Mouse (Mus musculus) midbrain, postnatal 0 days (tissue): ENCODE results near the gene Cntnap5a. TPM values are rescaled to one million over a fixed set of nuclear protein-coding genes. Genes with fewer than 3 reads are reported as not detected.

Source experiments
- ATAC-seq: fragments of 200-750 bp; cut with Nextera tagmentation; 2 replicates; pipeline ENCODE4 v1.8.0; 2017; ENCODE audit warnings: moderate number of reproducible peaks, mild to moderate bottlenecking, moderate TSS enrichment, moderate library complexity; ENCODE audit not compliant: low FRiP score
- DNase-seq: peaks from one replicate; pipeline ENCODE4 v3.0.0-alpha.2; 2015; ENCODE audit warnings: low spot score
- H3K27ac ChIP-seq: fragments of 300-500 bp; sonication (generic); 2 replicates; pipeline ENCODE4 v1.5.1; 2014; ENCODE audit warnings: low read depth, mild to moderate bottlenecking, low read length, mixed read lengths
- H3K27me3 ChIP-seq: fragments of 300-500 bp; sonication (generic); 2 replicates; pipeline ENCODE4 v1.6.1; 2014; ENCODE audit warnings: low read length, control low read depth, mixed read lengths; ENCODE audit not compliant: insufficient read depth
- H3K36me3 ChIP-seq: fragments of 300-500 bp; sonication (generic); 2 replicates; pipeline ENCODE4 v1.6.1; 2014; ENCODE audit warnings: low read length, control low read depth, mixed read lengths; ENCODE audit not compliant: insufficient read depth
- H3K4me1 ChIP-seq: fragments of 300-500 bp; sonication (generic); 2 replicates; pipeline ENCODE4 v1.6.1; 2014; ENCODE audit warnings: mild to moderate bottlenecking, control low read depth, antibody characterized with exemption, low read length, mixed read lengths; ENCODE audit not compliant: insufficient read depth
- H3K4me2 ChIP-seq: fragments of 300-500 bp; sonication (generic); 2 replicates; pipeline ENCODE4 v1.6.1; 2014; ENCODE audit warnings: low read depth, mild to moderate bottlenecking, low read length, mixed read lengths; ENCODE audit not compliant: poor library complexity, severe bottlenecking
- H3K4me3 ChIP-seq: fragments of 300-500 bp; sonication (generic); 2 replicates; pipeline ENCODE4 v1.5.1; 2014; ENCODE audit warnings: low read depth, mild to moderate bottlenecking, low read length, moderate library complexity
- H3K9ac ChIP-seq: fragments of 300-500 bp; sonication (generic); replicated peaks from 2 replicates; pipeline ENCODE4 v1.6.1; 2014; ENCODE audit warnings: mild to moderate bottlenecking, low read length, moderate library complexity, mixed read lengths; ENCODE audit not compliant: poor library complexity, severe bottlenecking
- H3K9me3 ChIP-seq: fragments of 300-500 bp; sonication (generic); 2 replicates; pipeline ENCODE4 v1.6.1; 2016; ENCODE audit warnings: low read length, control low read depth
- CTCF ChIP-seq: IDR thresholded peaks from 2 replicates; pipeline ENCODE4 v1.5.1; 2016; ENCODE audit warnings: antibody characterized with exemption, mild to moderate bottlenecking
- WGBS: fragments of 180-500 bp; shearing (Covaris S2); extraction: QIAGEN DNeasy Blood & Tissue Kit; methylation state at CpG from one replicate; pipeline ENCODE4 v1.1.7; 2014; 5-methylcytosine and 5-hydroxymethylcytosine counted together
- polyA plus RNA-seq: library from polyadenylated mRNA; unstranded; fragments of >200 nt; fragmentation: Nextera tagmentation; extraction: Ambion mirVana; gene quantifications from 2 replicates; pipeline ENCODE4 v1.2.1, GENCODE M21; 2015
- total RNA-seq: library from RNA; depleted of rRNA; stranded (reverse); fragments of >200 nt; gene quantifications from 2 replicates; pipeline ENCODE4 v1.2.3, GENCODE M21; 2014

Gene Cntnap5a
- total and polyA plus RNA-seq, 2 experiments from 2014 or later: 2.9 to 20.4 TPM

DNA sequence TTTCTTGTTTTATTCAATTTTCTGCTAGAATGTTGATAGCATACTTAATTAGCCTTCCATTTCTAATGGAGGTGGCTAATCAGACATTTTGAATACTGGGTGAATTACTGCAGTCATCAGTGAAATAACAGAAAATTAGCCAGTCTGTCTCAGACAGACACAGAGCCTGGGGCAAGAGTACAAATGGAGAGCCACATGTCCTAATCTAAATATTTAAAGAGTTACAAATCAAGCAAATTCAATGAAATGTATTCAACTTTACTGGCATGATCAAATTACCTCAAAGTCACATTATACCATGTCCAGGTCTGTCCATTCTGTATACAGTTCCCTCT lies 423.1 kb downstream of the Cntnap5a start:
- no peaks in the 10 kb centered on the region for H3K9me3 ChIP-seq
- H3K4me3 ChIP-seq: no peak overlapping the region
- no peak for TF ChIP-seq CTCF
- no peak overlapping the region for H3K9ac ChIP-seq
- no peak overlapping the region for H3K4me2 ChIP-seq
- DNase-seq: no peak
- H3K27me3 ChIP-seq: no peaks in the 10 kb centered on the region
- H3K27ac ChIP-seq: no peak overlapping the region
- no peak for ATAC-seq
- H3K4me1 ChIP-seq: no peaks in the 10 kb centered on the region
- H3K36me3 ChIP-seq: no peaks in the 10 kb centered on the region

DNA sequence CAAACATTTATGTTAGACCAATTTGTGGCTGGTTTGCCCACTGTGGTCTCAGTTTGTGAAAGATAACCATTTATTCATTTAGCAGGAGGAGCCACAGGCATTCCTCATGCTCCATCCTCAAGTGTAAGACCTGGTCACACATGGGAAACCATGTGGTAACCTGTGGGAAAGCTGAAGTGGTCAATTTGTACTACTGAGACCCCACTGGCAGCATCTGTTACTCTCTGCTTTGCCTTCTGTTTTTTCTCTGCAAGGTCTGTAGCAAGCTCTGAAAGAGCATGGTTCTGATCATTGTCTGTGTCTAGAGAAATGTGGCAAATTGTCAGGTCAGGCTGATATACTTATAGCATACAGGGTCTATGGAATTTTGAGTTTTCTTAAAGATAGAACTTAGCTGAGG lies 423.8 kb downstream of the Cntnap5a start:
- H3K4me3 ChIP-seq: no peak overlapping the region
- H3K27ac ChIP-seq: no peak overlapping the region
- H3K9ac ChIP-seq: no peak overlapping the region
- no peak for TF ChIP-seq CTCF
- ATAC-seq (no peak), DNase-seq (peak; percentile 37)
- H3K36me3 ChIP-seq: no peaks in the 10 kb centered on the region
- H3K9me3 ChIP-seq: no peaks in the 10 kb centered on the region
- no peak overlapping the region for H3K4me2 ChIP-seq
- no peaks in the 10 kb centered on the region for H3K27me3 ChIP-seq
- no peaks in the 10 kb centered on the region for H3K4me1 ChIP-seq

DNA sequence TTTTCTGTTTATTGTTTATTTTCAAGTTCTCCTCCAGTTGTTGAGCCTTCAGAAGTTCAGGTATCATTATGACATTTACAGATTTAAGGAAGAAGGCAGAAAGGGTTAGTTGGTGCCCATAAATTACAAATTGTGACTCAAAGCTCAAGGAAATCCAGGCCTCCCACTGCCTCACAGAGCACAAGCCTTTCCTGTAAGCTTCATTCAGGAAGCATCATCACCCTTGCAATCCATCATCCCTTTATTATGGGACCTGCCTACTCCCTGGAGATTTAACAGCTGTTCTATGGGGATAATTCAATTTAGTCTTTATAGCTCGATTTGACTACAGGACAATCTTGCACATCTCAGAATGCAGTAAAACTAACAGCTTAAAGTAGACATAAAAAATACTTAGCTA lies 441.2 kb downstream of the Cntnap5a start:
- Histone ChIP-seq H3K4me2 (no peak overlapping the region), H3K27me3 (no peaks in the 10 kb centered on the region), H3K4me3 (no peak overlapping the region), H3K36me3 (no peaks in the 10 kb centered on the region), H3K9ac (no peak overlapping the region), H3K27ac (no peak overlapping the region), H3K4me1 (no peaks in the 10 kb centered on the region), H3K9me3 (no peaks in the 10 kb centered on the region)
- no peak for ATAC-seq
- DNase-seq: no peak
- 58% methylated on average over 1 of the region's 1 CpGs for WGBS
- no peak for TF ChIP-seq CTCF

DNA sequence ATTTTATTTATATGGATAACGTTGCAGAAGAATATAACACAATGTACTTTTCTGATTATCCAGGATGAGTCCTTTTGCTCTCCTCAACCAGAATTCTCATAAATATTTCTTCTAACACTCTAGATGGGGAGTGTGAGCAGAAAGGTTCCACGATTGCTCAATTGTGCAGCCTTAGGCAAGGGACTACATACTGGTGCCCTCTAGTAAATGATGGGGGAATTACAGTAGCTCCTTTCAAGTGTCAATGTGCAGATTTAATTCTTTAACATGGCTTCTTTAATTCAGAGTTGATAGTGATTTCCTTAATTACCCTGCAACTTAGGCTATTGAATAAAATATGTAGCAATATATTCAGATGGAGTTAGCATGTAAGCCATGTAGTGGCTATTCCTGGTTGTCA lies 442.5 kb downstream of the Cntnap5a start:
- Histone ChIP-seq H3K9ac (no peak overlapping the region), H3K9me3 (no peaks in the 10 kb centered on the region), H3K27ac (no peak overlapping the region), H3K27me3 (no peaks in the 10 kb centered on the region), H3K36me3 (no peaks in the 10 kb centered on the region), H3K4me1 (no peaks in the 10 kb centered on the region), H3K4me3 (no peak overlapping the region), H3K4me2 (no peak overlapping the region)
- 0 out of 2 replicates have a peak, but pooled peaks have one; percentile 10 for TF ChIP-seq CTCF
- ATAC-seq (no peak), DNase-seq (no peak)
- WGBS: 81% methylated on average over 2 of the region's 2 CpGs

DNA sequence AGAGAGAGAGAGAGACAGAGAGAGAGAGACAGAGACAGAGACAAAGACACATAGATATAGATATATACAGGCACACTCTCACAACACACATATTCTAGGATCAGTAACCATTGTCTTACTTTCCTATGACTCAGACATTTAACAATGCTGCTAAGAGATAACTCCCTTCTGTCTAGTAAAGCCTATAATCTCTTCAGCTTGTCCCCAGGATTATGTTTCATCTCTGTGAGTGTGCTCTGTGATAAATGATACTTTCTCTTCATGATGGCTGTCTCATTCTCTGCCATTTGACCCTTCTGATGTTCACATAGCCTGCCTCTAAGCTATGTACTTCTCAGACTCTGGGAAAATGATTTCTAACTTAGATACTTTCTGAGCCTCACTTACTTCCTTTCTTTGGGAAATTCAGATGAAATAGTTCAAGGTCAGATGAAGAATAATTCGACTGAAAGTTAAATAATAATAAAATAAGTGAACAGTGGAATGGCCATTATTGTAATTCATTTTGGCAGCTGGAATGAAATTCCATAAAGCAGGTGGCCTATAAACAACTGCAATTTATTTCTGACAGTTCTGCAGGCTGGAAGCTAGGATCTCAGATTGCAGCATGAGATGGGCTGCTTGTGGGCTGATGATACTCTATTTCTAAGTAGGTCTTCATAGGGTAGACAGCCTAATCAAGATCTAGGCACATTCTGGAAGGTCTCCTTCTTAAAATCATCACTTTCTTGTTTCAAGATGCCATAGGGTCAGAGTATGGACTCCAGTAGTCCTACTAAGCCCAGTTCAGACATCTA lies 444.1 kb downstream of the Cntnap5a start:
- 62% methylated on average over 1 of the region's 1 CpGs for WGBS

DNA sequence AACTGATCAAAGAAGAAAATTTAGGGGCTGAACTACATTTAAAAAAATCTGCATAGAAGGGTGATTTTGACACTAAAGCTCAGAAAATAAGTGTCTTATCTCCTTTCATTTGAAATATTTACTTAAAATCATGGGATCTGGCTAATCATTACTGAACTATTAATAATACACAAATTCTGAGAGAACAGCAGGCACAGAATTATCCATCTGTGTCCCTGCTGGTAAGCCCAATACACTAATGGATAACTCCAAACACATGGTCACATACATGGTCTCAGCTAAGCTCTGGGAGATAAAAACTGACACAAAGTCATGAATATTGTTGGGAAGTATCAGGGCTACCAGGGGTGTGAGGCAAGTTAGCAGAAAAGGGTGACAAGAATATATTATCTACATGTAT lies 447.9 kb downstream of the Cntnap5a start:
- TF ChIP-seq CTCF: no peak
- Histone ChIP-seq H3K27ac (no peak overlapping the region), H3K4me1 (no peaks in the 10 kb centered on the region), H3K27me3 (no peaks in the 10 kb centered on the region), H3K9ac (no peak overlapping the region), H3K4me2 (no peak overlapping the region), H3K4me3 (no peak overlapping the region), H3K9me3 (no peaks in the 10 kb centered on the region), H3K36me3 (no peaks in the 10 kb centered on the region)
- DNase-seq (no peak), ATAC-seq (no peak)

More for the DNA sequence above, 444.1 kb downstream of the Cntnap5a start:
- no peak for TF ChIP-seq CTCF
- no peak for ATAC-seq
- Histone ChIP-seq H3K9me3 (no peaks in the 10 kb centered on the region), H3K4me3 (no peak overlapping the region), H3K4me1 (no peaks in the 10 kb centered on the region), H3K36me3 (no peaks in the 10 kb centered on the region), H3K9ac (no peak overlapping the region), H3K27me3 (no peaks in the 10 kb centered on the region), H3K27ac (no peak overlapping the region), H3K4me2 (no peak overlapping the region)
- no peak for DNase-seq
